9 mouse cellular contexts compared by ENCODE assay signal in genomic region chr2:33185258-33185657, GRCm38 (mm10). TPM values are rescaled to one million over a fixed set of nuclear protein-coding genes. Genes with fewer than 3 reads are reported as not detected.
A peak's percentile ranks its signal among the peaks of the same experiment; 100 is the strongest.
DNase-seq lines count a peak whose midpoint lies in the region; ATAC-seq and TF ChIP-seq lines count a peak whose summit lies in the region.
"Had no signal": no experiment of that assay in that cellular context is flagged by ENCODE, and none has a peak within 500 bp of the region (broad histone marks: within the 10 kb centered on the region; RNA-seq: fewer than 3 reads in every experiment).

No protein-coding gene starts in this region.

- H3K4me2 ChIP-seq in lung, embryonic 14.5 days, result no peak overlapping the region

- no peak; the same call in 1 of the 2 replicates for ATAC-seq in lung, embryonic 14.5 days (ENCODE audit: insufficient read depth)

- H3K4me1 ChIP-seq in cerebellum, adult 2 months (ENCODE audit: control insufficient read depth, insufficient read depth, low read length), result peaks cover 24% of the 10 kb centered on the region
- peaks cover 1% of the 10 kb centered on the region for H3K4me1 ChIP-seq in lung, embryonic 14.5 days (ENCODE audit: insufficient read depth)

- no peaks in the 10 kb centered on the region for H3K36me3 ChIP-seq in lung, embryonic 14.5 days (ENCODE audit: insufficient read depth)
- H3K36me3 ChIP-seq: G1E had no signal

- no peak overlapping the region for H3K9ac ChIP-seq in lung, embryonic 14.5 days

- H3K9me3 ChIP-seq in lung, embryonic 14.5 days (ENCODE audit: low read depth, low read length), result no peaks in the 10 kb centered on the region
- H3K9me3 ChIP-seq: G1E had no signal

- H3K27ac ChIP-seq in cerebellum, adult 2 months (ENCODE audit: insufficient read depth, low read length), result no peak overlapping the region
- H3K27ac ChIP-seq in lung, embryonic 14.5 days (ENCODE audit: low read depth), result no peak overlapping the region

- no peaks in the 10 kb centered on the region for H3K27me3 ChIP-seq in cerebellum, adult 2 months (ENCODE audit: control insufficient read depth, insufficient read depth, low read length)
- H3K27me3 ChIP-seq in lung, embryonic 14.5 days (ENCODE audit: insufficient read depth, low read length), result no peaks in the 10 kb centered on the region

- peak; percentile 34; the same call in 1 of the 2 replicates for TF ChIP-seq CTCF in cerebellum, adult 2 months (IDR thresholded peaks at IDR 0.05; ENCODE audit: borderline replicate concordance, insufficient read depth, low read depth, low read length)
- TF ChIP-seq CTCF in lung, embryonic 14.5 days (IDR thresholded peaks at IDR 0.05; ENCODE audit: low read depth), result peak; percentile 70

- no peak for DNase-seq in cerebellum, adult 2 months
- DNase-seq in cerebellum, adult 11 months, result no peak
- peak; percentile 37 for DNase-seq in right cerebral cortex, postnatal 4 days
- no peak for DNase-seq in right cerebral cortex, adult 18-20 months
- DNase-seq in gastrocnemius, postnatal 10 days, result peak; percentile 58
- DNase-seq in lung, embryonic 14.5 days, result peak; percentile 66
- DNase-seq in cerebellum, adult 9-11 months, result no peak
- DNase-seq in frontal cortex, postnatal 10 days (ENCODE audit: low spot score in 2 of 2), result no peak

- WGBS in cerebellum, adult 2 months, result 81% methylated on average over 7 of the region's 7 CpGs
- WGBS in lung, embryonic 14.5 days, result 66% methylated on average over 7 of the region's 7 CpGs

- no peak for TF ChIP-seq POLR2A in cerebellum, adult 2 months (IDR thresholded peaks at IDR 0.05; ENCODE audit: borderline replicate concordance, insufficient read depth, low read length)

- H3K4me3 ChIP-seq in cerebellum, adult 2 months (replicated peaks; ENCODE audit: insufficient read depth, low read depth, low read length), result no peak overlapping the region
- H3K4me3 ChIP-seq in lung, embryonic 14.5 days (ENCODE audit: low read depth, low read length), result no peak overlapping the region

RNA-seq across cellular contexts. Expression of gene Angptl2, which starts 30.6 kb away (rescaled TPM):
- 6.4 and 7.4 TPM in 2 replicates for polyA plus RNA-seq in cerebellum, adult 2 months (2012; rRNA removed)
- total RNA-seq in gastrocnemius, postnatal 10 days (2021), result 100 to 1,000 TPM; 258 to 272 TPM
- 30.1 and 30.3 TPM in 2 replicates for polyA plus RNA-seq in lung, embryonic 14.5 days (2014; fragmentation: Nextera tagmentation; extraction: Ambion mirVana)
- polyA plus RNA-seq: G1E had no signal

RNA-seq across cellular contexts. Expression of gene Garnl3, which starts 53.8 kb away (rescaled TPM):
- polyA plus RNA-seq in cerebellum, adult 2 months (2012; rRNA removed), result 120 and 133 TPM in 2 replicates
- 1 to 10 TPM; 3.1 to 4.7 TPM for total RNA-seq in gastrocnemius, postnatal 10 days (2021)
- 11.1 and 13.0 TPM in 2 replicates for polyA plus RNA-seq in lung, embryonic 14.5 days (2014; fragmentation: Nextera tagmentation; extraction: Ambion mirVana)
- polyA plus RNA-seq: G1E had no signal

Comparison
In these comparisons a context has a peak if more than half of its experiments do, and no peak if none do; other contexts are left out.
1. DNase-seq: peak in right cerebral cortex, postnatal 4 days (single experiment), gastrocnemius, postnatal 10 days (single experiment) and lung, embryonic 14.5 days (single experiment); none in cerebellum, adult 2 months (0 of 2), cerebellum, adult 11 months (single experiment), right cerebral cortex, adult 18-20 months (single experiment), cerebellum, adult 9-11 months (single experiment) and frontal cortex, postnatal 10 days (0 of 2).